Mouse (Mus musculus): ENCODE measurements around the gene St8sia1. TPM values are rescaled to one million over a fixed set of nuclear protein-coding genes. Genes with fewer than 3 reads are reported as not detected.

Gene St8sia1
- total and polyA plus RNA-seq, 3 experiments, result 0.01 TPM; not detected in 2

DNA sequence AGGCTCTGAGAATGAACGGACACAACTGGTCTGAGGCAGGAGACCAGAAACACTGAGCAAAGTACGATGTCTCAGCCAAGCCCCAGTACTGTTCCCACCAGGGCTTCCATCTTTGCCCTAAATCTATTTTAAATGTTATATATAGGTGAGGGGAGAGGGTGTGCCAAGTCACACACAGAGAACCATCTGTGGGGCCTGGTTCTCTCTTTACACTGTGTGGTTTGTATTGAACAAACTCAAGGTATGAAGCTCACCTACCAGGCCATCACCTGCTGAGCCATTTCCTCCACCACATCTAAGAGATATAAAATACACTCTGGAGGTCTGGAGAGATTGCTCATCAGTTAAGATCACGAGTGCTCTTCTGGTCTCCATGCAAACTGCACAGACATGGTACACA, 38.9 kb downstream of the St8sia1 start:
- TF ChIP-seq RAD21 (IDR thresholded peaks at IDR 0.05; ENCODE audit: low read depth, low read length) (no peak), ETS1 (IDR thresholded peaks at IDR 0.05; ENCODE audit: low read depth, low read length) (no peak), ZNF384 (IDR thresholded peaks at IDR 0.05; ENCODE audit: low read depth, low read length) (no peak), MXI1 (IDR thresholded peaks at IDR 0.05; ENCODE audit: low read depth, low read length) (no peak), UBTF (IDR thresholded peaks at IDR 0.05; ENCODE audit: borderline replicate concordance, insufficient read depth, low read depth, low read length) (no peak), MAX (IDR thresholded peaks at IDR 0.05; ENCODE audit: low read length) (no peak), MYB (IDR thresholded peaks at IDR 0.05; ENCODE audit: low read depth, low read length) (no peak), MAZ (IDR thresholded peaks at IDR 0.05; ENCODE audit: low read depth, low read length) (no peak), ZKSCAN1 (IDR thresholded peaks at IDR 0.05; ENCODE audit: low read depth, low read length) (no peak), E2F4 (IDR thresholded peaks at IDR 0.05; ENCODE audit: borderline replicate concordance, low read depth, low read length) (no peak), MEF2A (IDR thresholded peaks at IDR 0.05; ENCODE audit: extremely low read depth, insufficient replicate concordance, low read depth, low read length, poor library complexity, severe bottlenecking) (no peak), POLR2A (IDR thresholded peaks at IDR 0.05; ENCODE audit: control insufficient read depth in 1 of 2, insufficient read depth in 1 of 2, low read depth in 1 of 2, low read length in 2 of 2, poor library complexity in 1 of 2) (no peak)
- Histone ChIP-seq H3K9ac (ENCODE audit: control insufficient read depth, low read depth, low read length, poor library complexity, severe bottlenecking) (no peak overlapping the region), H3K36me3 (ENCODE audit: control insufficient read depth in 1 of 2, insufficient read depth in 2 of 2, low read length in 2 of 2) (no peaks in the 10 kb centered on the region), H3K79me2 (ENCODE audit: control insufficient read depth, insufficient read depth, low read length, poor library complexity) (no peaks in the 10 kb centered on the region), H3K4me1 (ENCODE audit: control insufficient read depth in 1 of 2, insufficient read depth in 2 of 2, low read length in 2 of 2) (no peaks in the 10 kb centered on the region), H3K27ac (ENCODE audit: control insufficient read depth, low read depth, low read length) (no peak overlapping the region), H3K4me3 (ENCODE audit: control insufficient read depth in 1 of 2, insufficient read depth in 1 of 2, low read depth in 2 of 2, low read length in 2 of 2) (no peak overlapping the region), H3K27me3 (ENCODE audit: control insufficient read depth in 1 of 2, insufficient read depth in 2 of 2, low read length in 2 of 2) (no peaks in the 10 kb centered on the region; a peak in 1 of 4 replicates), H3K9me3 (replicated peaks; ENCODE audit: insufficient read depth, low read length) (no peaks in the 10 kb centered on the region)
- DNase-seq (ENCODE audit: low read depth, low spot score), result no peak

DNA sequence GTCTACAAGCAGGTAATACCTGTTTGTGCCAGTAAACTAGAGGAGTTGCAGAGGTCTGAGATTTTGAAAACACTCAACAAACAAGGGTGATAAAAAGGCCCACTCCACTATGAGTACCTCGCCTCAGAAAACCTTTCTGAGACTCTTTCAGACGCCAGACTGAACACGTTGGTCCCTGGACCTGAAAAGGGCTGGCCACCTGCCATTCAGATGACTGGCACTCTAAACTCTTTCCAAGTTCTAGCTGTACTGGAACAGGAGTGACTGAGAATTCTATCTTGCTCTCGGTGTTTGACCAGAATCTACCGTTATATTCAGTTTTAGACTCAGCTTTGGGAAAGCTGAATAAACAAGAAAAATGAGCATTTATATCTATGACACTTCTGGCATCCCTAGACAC, 43.4 kb downstream of the St8sia1 start:
- Histone ChIP-seq H3K4me1 (ENCODE audit: control insufficient read depth in 1 of 2, insufficient read depth in 2 of 2, low read length in 2 of 2) (no peaks in the 10 kb centered on the region), H3K27me3 (ENCODE audit: control insufficient read depth in 1 of 2, insufficient read depth in 2 of 2, low read length in 2 of 2) (no peaks in the 10 kb centered on the region; a peak in 1 of 4 replicates), H3K4me3 (ENCODE audit: control insufficient read depth in 1 of 2, insufficient read depth in 1 of 2, low read depth in 2 of 2, low read length in 2 of 2) (no peak overlapping the region), H3K36me3 (ENCODE audit: control insufficient read depth in 1 of 2, insufficient read depth in 2 of 2, low read length in 2 of 2) (no peaks in the 10 kb centered on the region), H3K9me3 (replicated peaks; ENCODE audit: insufficient read depth, low read length) (no peaks in the 10 kb centered on the region), H3K9ac (ENCODE audit: control insufficient read depth, low read depth, low read length, poor library complexity, severe bottlenecking) (no peak overlapping the region), H3K27ac (ENCODE audit: control insufficient read depth, low read depth, low read length) (no peak overlapping the region), H3K79me2 (ENCODE audit: control insufficient read depth, insufficient read depth, low read length, poor library complexity) (no peaks in the 10 kb centered on the region)
- TF ChIP-seq USF1 (IDR thresholded peaks at IDR 0.05; ENCODE audit: low read depth, low read length) (no peak), RCOR1 (IDR thresholded peaks at IDR 0.05; ENCODE audit: low read depth, low read length) (no peak), KAT2A (conservative IDR thresholded peaks at IDR 0.05; ENCODE audit: low read depth, low read length) (no peak), NRF1 (IDR thresholded peaks at IDR 0.05; ENCODE audit: insufficient read depth, low read depth, low read length, poor library complexity, severe bottlenecking) (no peak), MAX (IDR thresholded peaks at IDR 0.05; ENCODE audit: low read length) (no peak), TAL1 (IDR thresholded peaks at IDR 0.05; ENCODE audit: low read length) (no peak), JUND (IDR thresholded peaks at IDR 0.05; ENCODE audit: low read depth, low read length) (no peak), POLR2AphosphoS2 (IDR thresholded peaks at IDR 0.05; ENCODE audit: low read length) (no peak)
- no peak for DNase-seq (ENCODE audit: low read depth, low spot score)
